Mouse (Mus musculus) liver, embryonic 14.5 days (tissue): ENCODE data around the gene Aanat. TPM values are rescaled to one million over a fixed set of nuclear protein-coding genes. Genes with fewer than 3 reads are reported as not detected.
"Not testable (repeated sequence)": the region's sequence is repeated elsewhere in the genome, so short reads cannot be mapped to it uniquely, and the experiment has no call there.

Experiments used
- ATAC-seq: fragments of 200-750 bp; cut with Nextera tagmentation; 2 replicates; pipeline ENCODE4 v1.8.0; 2017; ENCODE audit warnings: moderate number of reproducible peaks, mild to moderate bottlenecking, moderate library complexity; ENCODE audit not compliant: insufficient read depth
- DNase-seq, 3 experiments: peaks; one replicate each; pipeline ENCODE4 v3.0.0-alpha.2; 2012 to 2013; ENCODE audit warnings: low read depth in 3 of 3, low spot score in 3 of 3
- H3K27ac ChIP-seq: fragments of 300-500 bp; sonication (generic); 2 replicates; pipeline ENCODE4 v1.5.1; 2014; ENCODE audit warnings: moderate library complexity, mild to moderate bottlenecking, control low read depth, inconsistent platforms
- H3K27me3 ChIP-seq: fragments of 300-500 bp; sonication (generic); 2 replicates; pipeline ENCODE4 v1.6.1; 2014; ENCODE audit warnings: mild to moderate bottlenecking, low read length, moderate library complexity; ENCODE audit not compliant: control insufficient read depth, insufficient read depth
- H3K36me3 ChIP-seq: fragments of 300-500 bp; sonication (generic); replicated peaks from 2 replicates; pipeline ENCODE4 v1.6.1; 2014; ENCODE audit warnings: low read depth; ENCODE audit not compliant: control insufficient read depth, insufficient read depth
- H3K4me1 ChIP-seq, 2 experiments: fragments of 200-500 bp in 1 of 2; fragments of 300-500 bp in 1 of 2; sonication (generic) in 1 of 2; replicated peaks; 2 replicates each; pipeline ENCODE4 v1.6.1; 2012 to 2014; ENCODE audit warnings: antibody characterized with exemption in 1 of 2, inconsistent platforms in 1 of 2, low read length in 1 of 2; ENCODE audit not compliant: control insufficient read depth in 2 of 2, insufficient read depth in 2 of 2
- H3K4me2 ChIP-seq: fragments of 300-500 bp; sonication (generic); 2 replicates; pipeline ENCODE4 v1.6.1; 2014; ENCODE audit warnings: low read depth, mild to moderate bottlenecking, control low read depth, moderate library complexity
- H3K4me3 ChIP-seq, 2 experiments: fragments of 200-500 bp in 1 of 2; fragments of 300-500 bp in 1 of 2; sonication (generic) in 1 of 2; 2 replicates each; pipeline ENCODE4 v1.5.1; 2012 to 2014; ENCODE audit warnings: low read depth in 2 of 2, low read length in 2 of 2, mild to moderate bottlenecking in 2 of 2, control low read depth in 1 of 2, inconsistent platforms in 1 of 2, moderate library complexity in 1 of 2; ENCODE audit not compliant: insufficient read depth in 1 of 2
- H3K9ac ChIP-seq: fragments of 300-500 bp; sonication (generic); replicated peaks from 2 replicates; pipeline ENCODE4 v1.6.1; 2014; ENCODE audit warnings: mild to moderate bottlenecking, control low read depth, moderate library complexity
- H3K9me3 ChIP-seq: fragments of 300-500 bp; sonication (generic); 2 replicates; pipeline ENCODE4 v1.6.1; 2016; ENCODE audit warnings: low read length, mixed read lengths; ENCODE audit not compliant: control insufficient read depth
- CTCF ChIP-seq: IDR thresholded peaks from 2 replicates; pipeline ENCODE4 v1.5.1; 2016; ENCODE audit warnings: antibody characterized with exemption, low read depth, control low read depth
- EP300 ChIP-seq: IDR thresholded peaks from 2 replicates; pipeline ENCODE4 v1.6.1; 2016; ENCODE audit warnings: antibody characterized with exemption, low read depth
- WGBS: fragments of 180-500 bp; shearing (Covaris S2); extraction: QIAGEN DNeasy Blood & Tissue Kit; methylation state at CpG from one replicate; pipeline ENCODE4 v1.1.7; 2014; ENCODE audit not compliant: insufficient replicate concordance; 5-methylcytosine and 5-hydroxymethylcytosine counted together
- polyA plus RNA-seq, 2 experiments: library from polyadenylated mRNA; depleted of rRNA in 1 of 2; stranded (reverse) in 1 of 2; unstranded in 1 of 2; fragments of >200 nt; fragmentation: Nextera tagmentation in 1 of 2; extraction: Ambion mirVana in 1 of 2; gene quantifications; 2 replicates each; pipeline versions ENCODE4 v1.2.1 to v1.2.3; 2012 to 2014

Gene Aanat
- polyA plus RNA-seq, 2 experiments = not detected

DNA sequence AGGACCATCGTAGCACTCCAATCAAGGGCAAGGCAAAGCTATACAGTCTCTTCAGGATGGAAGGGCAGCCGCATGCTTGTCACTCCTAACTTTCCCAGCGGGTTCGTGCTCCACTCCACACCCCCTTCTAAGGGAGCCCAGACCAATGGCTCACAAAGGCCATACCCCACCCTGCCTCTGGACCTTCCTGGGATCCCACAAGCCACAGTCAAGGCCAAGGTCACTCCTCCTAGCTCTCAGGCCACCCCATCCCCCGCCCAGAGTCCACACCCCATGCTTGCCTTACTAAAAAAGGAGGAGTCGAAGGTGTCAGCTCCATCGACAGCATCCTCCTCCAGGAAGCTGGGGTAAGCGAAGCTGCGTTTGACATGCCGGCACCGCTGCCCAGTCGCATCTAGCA, 17.9 kb downstream of the Aanat start:
- Histone ChIP-seq H3K4me1 (no peaks in the 10 kb centered on the region), H3K9me3 (no peaks in the 10 kb centered on the region), H3K9ac (no peak overlapping the region), H3K4me3 (no peak overlapping the region), H3K4me2 (no peak overlapping the region), H3K27ac (no peak overlapping the region), H3K27me3 (no peaks in the 10 kb centered on the region), H3K36me3 (peaks cover 56% of the 10 kb centered on the region)
- no peak for ATAC-seq
- TF ChIP-seq EP300 (no peak), CTCF (no peak)
- 88% methylated on average over 12 of the region's 12 CpGs for WGBS
- no peak for DNase-seq

DNA sequence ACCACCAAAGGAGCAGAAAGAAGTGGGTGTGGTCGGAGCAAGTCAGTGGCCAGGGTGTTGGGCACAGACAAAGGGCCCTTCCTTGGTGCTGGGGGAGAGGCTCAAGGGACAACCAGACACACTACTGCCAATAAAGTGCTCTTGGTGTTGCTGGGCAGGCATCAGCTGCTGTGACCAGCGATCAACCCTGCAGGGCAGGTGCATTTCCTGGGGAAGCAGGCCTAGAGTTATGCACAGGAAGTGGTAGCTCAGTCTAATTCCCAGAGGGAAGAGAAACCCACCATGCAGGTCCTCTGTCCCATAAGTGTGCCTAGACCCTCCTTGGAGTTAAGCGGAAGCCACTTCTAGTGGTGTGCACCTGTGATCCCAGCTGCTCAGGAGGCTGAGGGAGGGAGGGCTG, 21.5 kb downstream of the Aanat start:
- Histone ChIP-seq H3K4me2 (no peak overlapping the region), H3K27me3 (no peaks in the 10 kb centered on the region), H3K4me3 (no peak overlapping the region), H3K9ac (no peak overlapping the region), H3K27ac (no peak overlapping the region), H3K9me3 (no peaks in the 10 kb centered on the region), H3K36me3 (peaks cover 42% of the 10 kb centered on the region), H3K4me1 (peaks cover 3 to 9% of the 10 kb centered on the region in 2 experiments)
- ATAC-seq (no peak), DNase-seq (no peak)
- TF ChIP-seq CTCF (no peak), EP300 (no peak)
- WGBS = 82% methylated on average over 3 of the region's 3 CpGs

DNA sequence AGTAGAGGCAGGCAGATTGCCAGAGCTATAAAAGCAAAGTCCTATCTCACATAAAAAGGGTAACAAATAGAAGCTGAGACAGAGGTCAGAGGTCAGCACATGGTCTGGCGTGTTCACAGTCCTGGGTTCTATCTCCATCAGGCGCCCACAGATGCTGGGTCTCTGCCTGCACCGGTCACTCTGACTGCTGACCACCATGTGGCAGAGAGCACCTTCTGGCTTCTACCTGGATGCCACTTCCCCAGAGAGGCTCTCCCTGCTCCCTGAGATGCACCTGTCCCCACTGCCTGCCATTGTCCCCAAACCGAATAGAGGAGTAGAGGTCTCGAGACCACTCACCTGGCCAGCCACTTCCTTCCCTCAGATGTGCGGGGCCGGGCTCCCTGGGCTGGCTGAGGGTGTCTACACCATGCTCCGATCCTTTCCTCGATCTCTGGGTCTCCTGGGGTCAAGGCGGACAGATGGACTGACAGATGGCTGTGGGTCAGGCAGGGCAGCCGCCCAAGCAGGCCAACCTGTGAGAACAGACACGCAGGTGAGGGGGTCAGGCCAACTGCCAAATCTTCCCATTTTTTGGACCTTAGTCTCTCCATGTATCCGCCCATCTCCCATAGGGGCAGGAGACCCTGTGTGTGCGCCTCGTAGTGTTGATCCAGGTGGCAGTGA, 23.9 kb downstream of the Aanat start:
- Histone ChIP-seq H3K27me3 (no peaks in the 10 kb centered on the region), H3K4me2 (no peak overlapping the region), H3K9me3 (no peaks in the 10 kb centered on the region), H3K27ac (no peak overlapping the region), H3K9ac (no peak overlapping the region), H3K4me3 (no peak overlapping the region), H3K36me3 (peaks cover 27% of the 10 kb centered on the region), H3K4me1 (peaks cover 17 to 27% of the 10 kb centered on the region in 2 experiments)
- WGBS = 83% methylated on average over 15 of the region's 15 CpGs
- ATAC-seq (no peak), DNase-seq (no peak)
- TF ChIP-seq EP300 (no peak), CTCF (no peak)

DNA sequence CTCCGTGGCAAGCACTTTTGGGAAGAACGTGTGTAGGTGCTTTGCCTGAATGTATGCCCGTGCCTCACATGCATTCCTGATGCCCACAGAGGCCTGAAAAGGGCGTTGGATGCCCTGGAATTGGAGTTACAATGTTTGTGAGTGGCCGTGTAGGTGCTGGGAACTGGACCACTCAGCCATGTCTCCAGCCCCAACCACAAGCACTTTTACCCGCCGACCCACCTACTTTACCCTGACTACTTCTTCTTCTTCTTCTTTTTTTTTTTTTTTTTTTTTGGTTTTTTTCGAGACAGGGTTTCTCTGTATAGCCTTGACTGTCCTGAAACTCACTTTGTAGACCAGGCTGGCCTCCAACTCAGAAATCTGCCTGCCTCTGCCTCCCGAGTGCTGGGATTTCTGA, 24.9 kb downstream of the Aanat start:
- not testable (repeated sequence) for H3K27ac ChIP-seq
- peaks cover 28 to 36% of the 10 kb centered on the region in 2 experiments for H3K4me1 ChIP-seq

DNA sequence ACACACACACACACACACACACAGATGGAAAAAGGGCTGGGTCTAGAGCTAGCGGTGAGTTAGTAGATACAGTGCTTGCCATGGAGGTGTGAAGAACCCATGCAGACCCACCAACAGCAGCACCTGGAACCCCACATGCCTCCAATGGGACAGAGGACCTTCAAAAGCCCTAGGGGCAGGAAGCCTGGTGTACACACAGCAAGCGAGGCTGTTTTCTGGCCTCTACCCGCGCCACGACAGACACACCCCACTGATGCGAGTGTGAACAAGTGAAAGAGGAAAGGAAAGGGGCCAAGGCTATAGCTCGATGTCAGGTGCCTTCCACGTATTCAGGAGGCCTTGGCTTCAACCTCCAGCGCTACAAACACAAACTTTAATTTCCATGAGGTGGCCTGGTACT, 25.7 kb downstream of the Aanat start:
- H3K4me2 ChIP-seq = no peak overlapping the region
- H3K9ac ChIP-seq = no peak overlapping the region
- WGBS = 66% methylated on average over 9 of the region's 9 CpGs
- H3K27me3 ChIP-seq = no peaks in the 10 kb centered on the region
- peaks cover 35 to 43% of the 10 kb centered on the region in 2 experiments for H3K4me1 ChIP-seq
- no peaks in the 10 kb centered on the region for H3K9me3 ChIP-seq
- peaks cover 16% of the 10 kb centered on the region for H3K36me3 ChIP-seq
- ATAC-seq = no peak
- no peak for DNase-seq
- no peak overlapping the region for H3K4me3 ChIP-seq
- no peak overlapping the region for H3K27ac ChIP-seq
- TF ChIP-seq EP300 (no peak), CTCF (no peak)

More for the DNA sequence above, 24.9 kb downstream of the Aanat start:
- not testable (repeated sequence) for ATAC-seq, H3K9me3 ChIP-seq, DNase-seq, H3K27me3 ChIP-seq, H3K9ac ChIP-seq, H3K4me3 ChIP-seq, H3K4me2 ChIP-seq
- WGBS = 69% methylated on average over 9 of the region's 9 CpGs
- peaks cover 19% of the 10 kb centered on the region for H3K36me3 ChIP-seq
